In the genomic region with DNA sequence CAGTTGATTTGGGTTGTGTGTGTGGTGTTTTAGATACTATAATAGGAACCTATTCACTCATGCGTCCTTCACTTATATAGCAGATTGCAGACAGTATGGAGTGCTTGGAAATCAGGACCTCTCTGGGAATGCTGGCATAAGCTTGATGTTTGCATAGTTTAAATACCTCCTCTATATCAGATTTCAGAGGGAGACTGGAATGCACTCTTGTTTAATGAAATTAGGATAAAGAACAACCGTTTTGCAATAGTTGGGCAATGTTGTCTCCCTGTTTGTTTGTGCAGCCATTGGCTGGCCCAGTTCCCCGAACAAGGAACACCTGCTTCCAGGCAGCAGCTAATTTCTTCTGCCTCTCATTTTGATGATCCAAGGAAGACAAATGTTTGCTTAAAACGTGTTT, we compare ENCODE assay signal across 13 mouse cellular contexts. TPM values are rescaled to one million over a fixed set of nuclear protein-coding genes. Genes with fewer than 3 reads are reported as not detected.
A peak's percentile ranks its signal among the peaks of the same experiment; 100 is the strongest.
DNase-seq lines count a peak whose midpoint lies in the region; ATAC-seq and TF ChIP-seq lines count a peak whose summit lies in the region.
"Had no signal": no experiment of that assay in that cellular context is flagged by ENCODE, and none has a peak within 500 bp of the region (broad histone marks: within the 10 kb centered on the region; RNA-seq: fewer than 3 reads in every experiment).

No protein-coding gene starts in this region.

- no peak for DNase-seq in heart, postnatal 36 days
- DNase-seq in urinary bladder, postnatal 14 days (ENCODE audit: low spot score): peak; percentile 50
- no peak for DNase-seq in urinary bladder, postnatal 4 days (ENCODE audit: low spot score in 2 of 2)
- peak; percentile 29 for DNase-seq in liver, postnatal 0 days
- no peak for DNase-seq in thymus, postnatal 25 days
- DNase-seq in left cerebral cortex, adult 18-20 months (ENCODE audit: low spot score in 2 of 2): no peak
- DNase-seq: cerebellum, adult 8-10 months had no signal

- ATAC-seq in heart, embryonic 15.5 days (replicated peaks; ENCODE audit: insufficient number of reproducible peaks, insufficient read depth, low FRiP score, low read depth): no peak
- ATAC-seq in liver, postnatal 0 days: peak; percentile 86
- no peak for ATAC-seq in hindbrain, embryonic 16.5 days
- ATAC-seq: midbrain, embryonic 15.5 days had no signal

- no peak overlapping the region for H3K4me2 ChIP-seq in heart, embryonic 15.5 days
- no peak overlapping the region for H3K4me2 ChIP-seq in liver, postnatal 0 days (ENCODE audit: low read depth, low read length)
- H3K4me2 ChIP-seq in hindbrain, embryonic 16.5 days (ENCODE audit: low read length): no peak overlapping the region
- H3K4me2 ChIP-seq: embryonic facial prominence, embryonic 13.5 days; limb, embryonic 12.5 days; midbrain, embryonic 15.5 days had no signal

- TF ChIP-seq CTCF in liver, postnatal 0 days (IDR thresholded peaks at IDR 0.05; ENCODE audit: low read depth): no peak

- no peaks in the 10 kb centered on the region for H3K9me3 ChIP-seq in heart, embryonic 15.5 days (replicated peaks)
- H3K9me3 ChIP-seq in liver, postnatal 0 days (ENCODE audit: low read length): no peaks in the 10 kb centered on the region
- no peaks in the 10 kb centered on the region for H3K9me3 ChIP-seq in hindbrain, embryonic 16.5 days (ENCODE audit: control insufficient read depth, low read length)
- H3K9me3 ChIP-seq: embryonic facial prominence, embryonic 13.5 days; hindbrain, embryonic 10.5 days; limb, embryonic 12.5 days; midbrain, embryonic 15.5 days had no signal

- peak overlapping the region; percentile 38 for H3K27ac ChIP-seq in heart, embryonic 15.5 days
- peak overlapping the region; percentile 90 for H3K27ac ChIP-seq in liver, postnatal 0 days (ENCODE audit: low read depth)
- no peak overlapping the region for H3K27ac ChIP-seq in hindbrain, embryonic 16.5 days (ENCODE audit: low read depth, low read length)
- H3K27ac ChIP-seq: embryonic facial prominence, embryonic 13.5 days; hindbrain, embryonic 10.5 days; limb, embryonic 12.5 days; midbrain, embryonic 15.5 days had no signal

- peaks cover 43% of the 10 kb centered on the region for H3K4me1 ChIP-seq in heart, embryonic 15.5 days (replicated peaks)
- H3K4me1 ChIP-seq in liver, postnatal 0 days (ENCODE audit: insufficient read depth): peaks cover 18% of the 10 kb centered on the region
- H3K4me1 ChIP-seq in hindbrain, embryonic 16.5 days (ENCODE audit: control insufficient read depth, insufficient read depth, low read depth, low read length): no peaks in the 10 kb centered on the region
- H3K4me1 ChIP-seq: hindbrain, embryonic 10.5 days had no signal

- 37% methylated on average over 4 of the region's 4 CpGs for WGBS in heart, embryonic 15.5 days
- WGBS in liver, postnatal 0 days (ENCODE audit: insufficient replicate concordance): 43% methylated on average over 4 of the region's 4 CpGs
- 61% methylated on average over 4 of the region's 4 CpGs for WGBS in hindbrain, embryonic 16.5 days

- H3K27me3 ChIP-seq in heart, embryonic 15.5 days: no peaks in the 10 kb centered on the region
- no peaks in the 10 kb centered on the region for H3K27me3 ChIP-seq in liver, postnatal 0 days (ENCODE audit: insufficient read depth, low read length)
- no peaks in the 10 kb centered on the region for H3K27me3 ChIP-seq in hindbrain, embryonic 16.5 days (replicated peaks; ENCODE audit: control insufficient read depth, insufficient read depth, low read length)
- H3K27me3 ChIP-seq: embryonic facial prominence, embryonic 13.5 days; limb, embryonic 12.5 days; midbrain, embryonic 15.5 days had no signal

- peaks cover 48% of the 10 kb centered on the region for H3K36me3 ChIP-seq in heart, embryonic 15.5 days
- H3K36me3 ChIP-seq in liver, postnatal 0 days (replicated peaks; ENCODE audit: insufficient read depth, low read length): peaks cover 31% of the 10 kb centered on the region
- peaks cover 24% of the 10 kb centered on the region for H3K36me3 ChIP-seq in hindbrain, embryonic 16.5 days (ENCODE audit: control insufficient read depth, insufficient read depth, low read length)

- intact Hi-C loops in heart, postnatal 36 days (cut with DNase I): no loop called here

- no peak overlapping the region for H3K9ac ChIP-seq in heart, embryonic 15.5 days
- no peak overlapping the region for H3K9ac ChIP-seq in liver, postnatal 0 days (replicated peaks)
- no peak overlapping the region for H3K9ac ChIP-seq in hindbrain, embryonic 16.5 days (ENCODE audit: low read depth, low read length)
- H3K9ac ChIP-seq: embryonic facial prominence, embryonic 13.5 days; limb, embryonic 12.5 days; midbrain, embryonic 15.5 days had no signal

- TF ChIP-seq EP300 in liver, postnatal 0 days (IDR thresholded peaks at IDR 0.05; ENCODE audit: low read depth): peak; percentile 86

- no peak overlapping the region for H3K4me3 ChIP-seq in heart, embryonic 15.5 days
- no peak overlapping the region for H3K4me3 ChIP-seq in liver, postnatal 0 days (ENCODE audit: low read depth, low read length)
- H3K4me3 ChIP-seq in hindbrain, embryonic 16.5 days (ENCODE audit: low read length): no peak overlapping the region
- H3K4me3 ChIP-seq: embryonic facial prominence, embryonic 13.5 days; hindbrain, embryonic 10.5 days; limb, embryonic 12.5 days; midbrain, embryonic 15.5 days had no signal

RNA-seq across cellular contexts. Expression of a gene that starts 9.8 kb away (rescaled TPM):
- polyA plus RNA-seq in heart, embryonic 15.5 days (2015; fragmentation: Nextera tagmentation; extraction: Ambion mirVana): 75.4 and 82.9 TPM in 2 replicates
- 10 to 100 TPM; 21.8 to 38.8 TPM for total RNA-seq in heart, postnatal 36 days (2021)
- 51.1 and 54.4 TPM in 2 replicates for polyA plus RNA-seq in liver, postnatal 0 days (2015; fragmentation: Nextera tagmentation; extraction: Ambion mirVana)
- total RNA-seq in left cerebral cortex, adult 18-20 months (2021): 100 to 1,000 TPM; 217 TPM
- 118 and 125 TPM in 2 replicates for polyA plus RNA-seq in hindbrain, embryonic 16.5 days (2015; fragmentation: Nextera tagmentation; extraction: Ambion mirVana)

Comparison
In these comparisons a context has a peak if more than half of its experiments do, and no peak if none do; other contexts are left out.
1. DNase-seq: peak in urinary bladder, postnatal 14 days (single experiment) and liver, postnatal 0 days (single experiment); none in heart, postnatal 36 days (0 of 2), urinary bladder, postnatal 4 days (0 of 2), thymus, postnatal 25 days (single experiment) and left cerebral cortex, adult 18-20 months (0 of 2).